Mouse (Mus musculus): ENCODE data around the gene AF067061. TPM values are rescaled to one million over a fixed set of nuclear protein-coding genes. Genes with fewer than 3 reads are reported as not detected.

Gene AF067061
- polyA plus RNA-seq, 1 experiment, result not detected

- H3K4me1 ChIP-seq (ENCODE audit: control insufficient read depth, insufficient read depth, low read length), result no peaks in the 10 kb centered on the region
- TF ChIP-seq CTCF (IDR thresholded peaks at IDR 0.05; ENCODE audit: extremely low read depth, insufficient read depth, low read length), result no peak
- no peak overlapping the region for H3K4me3 ChIP-seq (ENCODE audit: insufficient read depth, low read length)
- no peak overlapping the region for H3K27ac ChIP-seq (ENCODE audit: insufficient read depth, low read length)
Observed at GRCm38 (mm10) chr13:120278784-120279183, 15.9 kb downstream of the AF067061 start.

DNA sequence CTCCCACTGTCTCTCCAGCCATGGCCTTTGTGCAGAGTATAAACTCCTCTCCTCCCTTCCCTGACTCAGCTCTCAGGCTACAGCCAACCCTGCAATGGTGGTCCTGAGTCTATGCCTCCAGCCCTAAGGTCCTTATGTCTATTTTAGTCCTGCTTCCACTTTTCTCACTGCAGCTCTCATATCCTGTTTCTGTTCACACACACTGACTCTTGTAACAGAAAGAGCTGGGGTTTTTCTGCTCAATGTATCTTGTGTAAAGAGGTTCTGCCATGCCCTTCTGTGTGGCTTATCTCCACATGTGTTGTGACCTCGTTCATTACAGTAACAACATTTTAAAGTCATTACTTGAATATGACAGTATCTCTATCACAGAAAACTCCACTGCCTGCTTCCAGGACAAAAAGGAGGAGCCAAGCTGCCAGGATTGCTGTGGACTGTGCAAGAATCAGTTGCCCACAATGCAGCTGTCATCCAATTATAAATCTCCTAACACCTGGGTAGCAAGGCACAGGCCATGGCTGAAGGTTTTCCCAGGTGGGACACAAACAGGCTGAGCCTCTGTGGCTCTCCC lies 36.5 kb downstream of the AF067061 start:
- Histone ChIP-seq H3K4me3 (ENCODE audit: insufficient read depth, low read length) (no peak overlapping the region), H3K4me1 (ENCODE audit: control insufficient read depth, insufficient read depth, low read length) (no peaks in the 10 kb centered on the region), H3K27ac (ENCODE audit: insufficient read depth, low read length) (no peak overlapping the region; the same call in 1 of the 2 replicates)
- TF ChIP-seq POLR2A (IDR thresholded peaks at IDR 0.05; ENCODE audit: extremely low read depth, insufficient read depth, low read length), result no peak
- TF ChIP-seq CTCF (IDR thresholded peaks at IDR 0.05; ENCODE audit: extremely low read depth, insufficient read depth, low read length), result no peak

- Histone ChIP-seq H3K4me1 (ENCODE audit: control insufficient read depth, insufficient read depth, low read length) (no peaks in the 10 kb centered on the region), H3K4me3 (ENCODE audit: insufficient read depth, low read length) (no peak within 1 kb of the TSS), H3K27ac (ENCODE audit: insufficient read depth, low read length) (no peak within 1 kb of the TSS)
- TF ChIP-seq POLR2A (IDR thresholded peaks at IDR 0.05; ENCODE audit: extremely low read depth, insufficient read depth, low read length) (no peak), CTCF (IDR thresholded peaks at IDR 0.05; ENCODE audit: extremely low read depth, insufficient read depth, low read length) (no peak)
Observed at GRCm38 (mm10) chr13:120299991-120300442, 37.1 kb downstream of the AF067061 start, which contains the start of gene BC147527. Gene BC147527, plus strand, starts transcription at chr13:120300392.

DNA sequence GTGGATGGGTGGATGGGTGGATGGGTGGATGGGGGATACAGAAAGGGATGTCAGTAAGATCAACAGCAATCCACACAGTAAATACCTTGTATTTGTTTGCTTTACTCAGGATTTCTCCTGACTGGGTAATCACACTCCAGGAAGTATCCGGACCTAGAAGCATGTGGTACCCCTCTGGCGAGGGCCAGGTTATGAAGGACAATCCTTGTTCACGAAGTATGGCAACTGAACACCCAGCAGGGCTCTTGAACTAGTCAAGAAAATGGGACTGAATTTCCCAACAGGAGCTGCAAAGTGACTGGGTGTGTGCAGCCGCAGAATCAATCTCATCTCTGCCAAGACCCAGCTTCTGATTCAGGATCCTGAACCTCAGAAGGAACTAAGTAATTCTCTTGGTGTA lies 37.9 kb downstream of the AF067061 start:
- TF ChIP-seq CTCF (IDR thresholded peaks at IDR 0.05; ENCODE audit: extremely low read depth, insufficient read depth, low read length) (no peak), POLR2A (IDR thresholded peaks at IDR 0.05; ENCODE audit: extremely low read depth, insufficient read depth, low read length) (no peak)
- no peak overlapping the region for H3K27ac ChIP-seq (ENCODE audit: insufficient read depth, low read length)
- H3K4me3 ChIP-seq (ENCODE audit: insufficient read depth, low read length), result no peak overlapping the region
- H3K4me1 ChIP-seq (ENCODE audit: control insufficient read depth, insufficient read depth, low read length), result no peaks in the 10 kb centered on the region

DNA sequence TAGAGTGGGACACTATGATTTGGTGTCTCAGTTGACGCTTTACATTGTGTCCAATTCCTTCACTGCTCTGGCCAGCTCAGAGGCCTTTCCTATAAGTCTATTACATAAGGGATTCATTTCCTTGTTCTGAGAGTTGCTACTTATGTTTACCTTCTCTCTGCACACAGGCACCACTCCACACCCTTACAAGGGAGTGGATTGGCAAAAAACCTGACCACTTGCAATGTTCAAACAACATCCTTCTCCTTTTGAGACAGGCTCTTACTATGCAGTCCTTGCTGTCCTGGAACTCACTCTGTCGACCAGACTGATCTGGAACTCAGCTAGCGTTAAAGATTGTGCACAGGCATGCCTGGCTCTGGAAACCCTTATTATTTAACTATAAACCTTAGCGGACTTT lies 47.8 kb downstream of the AF067061 start:
- Histone ChIP-seq H3K27ac (ENCODE audit: insufficient read depth, low read length) (no peak overlapping the region), H3K4me1 (ENCODE audit: control insufficient read depth, insufficient read depth, low read length) (no peaks in the 10 kb centered on the region), H3K4me3 (ENCODE audit: insufficient read depth, low read length) (no peak overlapping the region)
- no peak for TF ChIP-seq POLR2A (IDR thresholded peaks at IDR 0.05; ENCODE audit: extremely low read depth, insufficient read depth, low read length)
- TF ChIP-seq CTCF (IDR thresholded peaks at IDR 0.05; ENCODE audit: extremely low read depth, insufficient read depth, low read length), result no peak

DNA sequence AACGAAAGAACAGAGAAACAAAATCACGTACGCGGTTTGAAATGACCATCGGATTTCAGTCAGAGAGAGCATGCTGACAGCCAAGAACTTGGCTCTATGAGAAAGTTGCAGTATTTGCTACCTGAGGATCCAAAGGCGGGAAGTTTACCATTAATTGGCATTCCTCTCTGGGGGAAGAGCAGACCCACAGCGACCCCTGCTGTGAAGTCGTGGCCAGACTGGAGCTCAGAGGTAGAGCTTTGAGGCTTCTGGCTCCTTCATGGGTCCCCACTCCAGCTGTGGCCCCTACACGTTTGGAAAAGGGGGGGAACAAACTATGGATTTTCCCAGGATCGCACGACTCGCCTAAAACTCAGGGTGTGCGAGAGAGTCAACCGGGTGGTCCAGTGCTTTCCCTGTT lies 50.7 kb downstream of the AF067061 start:
- TF ChIP-seq CTCF (IDR thresholded peaks at IDR 0.05; ENCODE audit: extremely low read depth, insufficient read depth, low read length) (no peak), POLR2A (IDR thresholded peaks at IDR 0.05; ENCODE audit: extremely low read depth, insufficient read depth, low read length) (no peak)
- Histone ChIP-seq H3K27ac (ENCODE audit: insufficient read depth, low read length) (no peak overlapping the region), H3K4me1 (ENCODE audit: control insufficient read depth, insufficient read depth, low read length) (no peaks in the 10 kb centered on the region), H3K4me3 (ENCODE audit: insufficient read depth, low read length) (no peak overlapping the region)

Other genes with a start within 250 kb of the AF067061 start
- gene Gm36079, start 236.1 kb upstream of the AF067061 start, polyA plus RNA-seq (2012; rRNA removed), result not detected in 2 replicates
- not detected in 2 replicates for gene Gm21188, start 210.9 kb upstream of the AF067061 start, polyA plus RNA-seq (2012; rRNA removed)
- not detected in 2 replicates for gene Gm20767, start 122.9 kb upstream of the AF067061 start, polyA plus RNA-seq (2012; rRNA removed)
- gene Gm21818, start 90.7 kb upstream of the AF067061 start, polyA plus RNA-seq (2012; rRNA removed), result not detected in 2 replicates
- gene Gm21762, start 47.2 kb upstream of the AF067061 start, polyA plus RNA-seq (2012; rRNA removed), result not detected in 2 replicates
- not detected in 2 replicates for gene Gm21731, start 24.0 kb upstream of the AF067061 start, polyA plus RNA-seq (2012; rRNA removed)
- gene BC147527, start 37.3 kb downstream of the AF067061 start, polyA plus RNA-seq (2012; rRNA removed), result 0.13 and 0.46 TPM in 2 replicates
- not detected in 2 replicates for gene Tcstv3, start 53.8 kb downstream of the AF067061 start, polyA plus RNA-seq (2012; rRNA removed)

Data from cortical plate, adult 2 months (tissue).